Mouse (Mus musculus): ENCODE measurements around the gene Iqcf6.

- TF ChIP-seq POLR2A (IDR thresholded peaks at IDR 0.05; ENCODE audit: borderline replicate concordance, extremely low read depth, insufficient read depth, insufficient read length, poor library complexity, severe bottlenecking) (no peak), CTCF (IDR thresholded peaks at IDR 0.05; ENCODE audit: borderline replicate concordance, extremely low read depth, insufficient read depth, insufficient read length) (no peak)
Measured at GRCm38 (mm10) chr9:106663200-106663599, 36.8 kb downstream of the Iqcf6 start.

Data from brain, embryonic 14.5 days (tissue).